Comparison of ENCODE assay signal across 17 mouse cellular contexts in genomic region chr3:129651765-129652164, GRCm38 (mm10).
"Had no signal": no experiment of that assay in that cellular context is flagged by ENCODE, and none has a peak within 500 bp of the region (broad histone marks: within the 10 kb centered on the region; RNA-seq: fewer than 3 reads in every experiment).

No protein-coding gene starts in this region.

- DNase-seq: kidney, postnatal 14 days; lung, embryonic 14.5 days; lung, postnatal 10 days; retina, postnatal 1 day; right cerebral cortex, postnatal 4 days; spleen, adult 18-20 months; thymus, adult 2 months; thymus, postnatal 36 days had no signal

- H3K4me1 ChIP-seq: liver, embryonic 12.5 days; midbrain, embryonic 15.5 days had no signal

- H3K27me3 ChIP-seq: limb, embryonic 15.5 days; liver, embryonic 12.5 days; midbrain, embryonic 15.5 days; neural tube, embryonic 13.5 days had no signal

- H3K27ac ChIP-seq: kidney, embryonic 15.5 days; left cerebral cortex, adult 2 months; limb, embryonic 15.5 days; liver, embryonic 12.5 days; macrophage; midbrain, embryonic 15.5 days; neural tube, embryonic 13.5 days had no signal

- H3K9me3 ChIP-seq: kidney, embryonic 15.5 days; limb, embryonic 15.5 days; liver, embryonic 12.5 days; midbrain, embryonic 15.5 days; neural tube, embryonic 13.5 days had no signal

- H3K4me3 ChIP-seq: kidney, embryonic 15.5 days; left cerebral cortex, adult 2 months; limb, embryonic 15.5 days; liver, embryonic 12.5 days; megakaryocyte, embryonic 14.5 days; midbrain, embryonic 15.5 days; neural tube, embryonic 13.5 days had no signal

- H3K36me3 ChIP-seq: kidney, embryonic 15.5 days; limb, embryonic 15.5 days; liver, embryonic 12.5 days; midbrain, embryonic 15.5 days; neural tube, embryonic 13.5 days had no signal

- ATAC-seq: liver, embryonic 12.5 days; midbrain, embryonic 15.5 days had no signal

- H3K9ac ChIP-seq: kidney, embryonic 15.5 days; limb, embryonic 15.5 days; liver, embryonic 12.5 days; lung, embryonic 14.5 days; midbrain, embryonic 15.5 days; neural tube, embryonic 13.5 days had no signal

- H3K4me2 ChIP-seq: kidney, embryonic 15.5 days; limb, embryonic 15.5 days; liver, embryonic 12.5 days; lung, embryonic 14.5 days; midbrain, embryonic 11.5 days; midbrain, embryonic 15.5 days; neural tube, embryonic 13.5 days had no signal
